21 mouse cellular contexts compared by ENCODE assay signal in the genomic region with DNA sequence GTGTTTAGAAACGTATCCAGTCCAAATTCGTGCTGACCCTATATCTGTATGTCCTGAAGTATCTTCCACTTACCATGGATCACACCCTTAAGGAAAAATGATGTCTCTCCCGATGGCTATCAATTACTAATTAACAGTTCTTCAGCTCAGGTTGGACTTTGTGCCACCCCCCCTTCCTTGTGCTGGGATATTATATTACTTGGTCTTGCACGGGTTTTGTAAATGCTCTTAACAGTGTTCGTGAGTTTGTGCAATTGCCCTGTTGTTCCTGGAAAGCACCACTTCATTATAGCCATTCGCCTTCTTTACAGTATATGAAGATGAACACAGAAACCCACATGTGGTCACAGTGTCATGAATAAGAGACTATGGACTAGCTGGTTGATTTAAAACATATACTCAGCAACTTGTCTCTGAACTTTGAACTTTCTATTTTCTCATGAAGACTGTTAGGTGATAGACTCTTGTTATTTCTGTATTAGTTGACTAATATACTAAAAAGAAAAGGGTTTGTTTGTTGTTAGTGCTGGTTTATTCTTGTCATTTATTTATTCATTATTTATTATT. TPM values are rescaled to one million over a fixed set of nuclear protein-coding genes. Genes with fewer than 3 reads are reported as not detected.
"Had no signal": no experiment of that assay in that cellular context is flagged by ENCODE, and none has a peak within 500 bp of the region (broad histone marks: within the 10 kb centered on the region; RNA-seq: fewer than 3 reads in every experiment).

No protein-coding gene starts in this region.

- H3K9me3 ChIP-seq: hindbrain, embryonic 12.5 days; limb, embryonic 15.5 days; liver, embryonic 12.5 days; midbrain, embryonic 15.5 days; neural tube, embryonic 12.5 days had no signal

- DNase-seq: lung, embryonic 14.5 days; retina, postnatal 1 day; right cerebral cortex, postnatal 4 days; spleen, adult 18-20 months; thymus, adult 18-20 months; thymus, postnatal 14 days had no signal

- H3K4me1 ChIP-seq: limb, embryonic 15.5 days; liver, embryonic 12.5 days had no signal

- H3K9ac ChIP-seq: hindbrain, embryonic 12.5 days; limb, embryonic 15.5 days; liver, embryonic 12.5 days; lung, embryonic 14.5 days; midbrain, embryonic 15.5 days; neural tube, embryonic 12.5 days had no signal

- ATAC-seq: liver, embryonic 12.5 days; midbrain, embryonic 15.5 days had no signal

- H3K4me2 ChIP-seq: hindbrain, embryonic 12.5 days; limb, embryonic 15.5 days; liver, embryonic 12.5 days; lung, embryonic 14.5 days; midbrain, embryonic 15.5 days; neural tube, embryonic 12.5 days had no signal

- H3K4me3 ChIP-seq: hindbrain, embryonic 12.5 days; left cerebral cortex, adult 2 months; limb, embryonic 15.5 days; liver, embryonic 12.5 days; midbrain, embryonic 15.5 days; neural tube, embryonic 12.5 days had no signal

- H3K36me3 ChIP-seq: limb, embryonic 15.5 days; liver, embryonic 12.5 days; midbrain, embryonic 15.5 days; neural tube, embryonic 12.5 days had no signal

- H3K27ac ChIP-seq: hindbrain, embryonic 12.5 days; left cerebral cortex, adult 2 months; limb, embryonic 15.5 days; liver, embryonic 12.5 days; midbrain, embryonic 15.5 days; neural tube, embryonic 12.5 days had no signal

- H3K27me3 ChIP-seq: hindbrain, embryonic 12.5 days; limb, embryonic 15.5 days; liver, embryonic 12.5 days; midbrain, embryonic 15.5 days; neural tube, embryonic 12.5 days had no signal

RNA-seq across cellular contexts. Expression of a gene that starts 30.5 kb away (rescaled TPM):
- total RNA-seq: layer of hippocampus, adult 8-10 months; layer of hippocampus, postnatal 25 days; left cerebral cortex, adult 2 months; left cerebral cortex, postnatal 25 days; monocyte, adult 5-6 weeks had no signal
- polyA plus RNA-seq: hindbrain, embryonic 12.5 days; large intestine, adult 2 months; limb, embryonic 11.5 days; limb, embryonic 15.5 days; liver, embryonic 12.5 days; liver, embryonic 16.5 days; lung, embryonic 14.5 days; midbrain, embryonic 15.5 days; neural tube, embryonic 12.5 days; stomach, embryonic 14.5 days; urinary bladder, adult 2 months had no signal
